Mouse (Mus musculus) olfactory bulb, adult 2 months (tissue): ENCODE results near the gene AI467606. TPM values are rescaled to one million over a fixed set of nuclear protein-coding genes. Genes with fewer than 3 reads are reported as not detected.
"Not testable (repeated sequence)": the region's sequence is repeated elsewhere in the genome, so short reads cannot be mapped to it uniquely, and the experiment has no call there.

ENCODE experiments used
- H3K27ac ChIP-seq: fragments of 200-500 bp; 2 replicates; pipeline ENCODE4 v1.5.1; 2012; ENCODE audit warnings: low read depth, low read length; ENCODE audit not compliant: insufficient read depth
- H3K4me1 ChIP-seq: fragments of 200-500 bp; 2 replicates; pipeline ENCODE4 v1.6.1; 2012; ENCODE audit warnings: low read length; ENCODE audit not compliant: control insufficient read depth, insufficient read depth
- H3K4me3 ChIP-seq: fragments of 200-500 bp; 2 replicates; pipeline ENCODE4 v1.5.1; 2012; ENCODE audit warnings: mild to moderate bottlenecking, low read depth, low read length, moderate library complexity; ENCODE audit not compliant: insufficient read depth
- CTCF ChIP-seq: fragments of 200-500 bp; IDR thresholded peaks from 2 replicates; pipeline ENCODE4 v1.5.1; 2012; ENCODE audit warnings: low read depth, mild to moderate bottlenecking, low read length, moderate library complexity; ENCODE audit not compliant: insufficient read depth
- POLR2A ChIP-seq: fragments of 200-500 bp; IDR thresholded peaks from 2 replicates; pipeline ENCODE4 v1.6.1; 2012; ENCODE audit warnings: mild to moderate bottlenecking, low read depth, low read length, moderate library complexity; ENCODE audit not compliant: insufficient read depth
- WGBS: fragments of 180-500 bp; shearing (Covaris S2); methylation state at CpG from one replicate; pipeline ENCODE4 v1.1.7; 2018; 5-methylcytosine and 5-hydroxymethylcytosine counted together
- polyA plus RNA-seq: library from polyadenylated mRNA; stranded (reverse); fragments of >200 nt; gene quantifications from 2 replicates; pipeline ENCODE4 v1.2.4, GENCODE M21; 2012; ENCODE audit warnings: low replicate concordance; ENCODE audit not compliant: missing spikeins, insufficient read depth, insufficient read length

Gene AI467606
- polyA plus RNA-seq, 1 experiment: not detected

GRCm38 (mm10) chr7:127080045-127080444 is 11.1 kb upstream of the AI467606 start:
- Histone ChIP-seq H3K4me3 (no peak overlapping the region), H3K4me1 (no peaks in the 10 kb centered on the region), H3K27ac (no peak overlapping the region)
- TF ChIP-seq CTCF (no peak), POLR2A (no peak)
- 81% methylated on average over 3 of the region's 3 CpGs for WGBS

GRCm38 (mm10) chr7:127082271-127082670 is 8.9 kb upstream of the AI467606 start:
- 78% methylated on average over 8 of the region's 8 CpGs for WGBS
- H3K4me3 ChIP-seq: no peak overlapping the region
- TF ChIP-seq POLR2A (no peak), CTCF (no peak)
- H3K27ac ChIP-seq: no peak overlapping the region
- no peaks in the 10 kb centered on the region for H3K4me1 ChIP-seq

DNA sequence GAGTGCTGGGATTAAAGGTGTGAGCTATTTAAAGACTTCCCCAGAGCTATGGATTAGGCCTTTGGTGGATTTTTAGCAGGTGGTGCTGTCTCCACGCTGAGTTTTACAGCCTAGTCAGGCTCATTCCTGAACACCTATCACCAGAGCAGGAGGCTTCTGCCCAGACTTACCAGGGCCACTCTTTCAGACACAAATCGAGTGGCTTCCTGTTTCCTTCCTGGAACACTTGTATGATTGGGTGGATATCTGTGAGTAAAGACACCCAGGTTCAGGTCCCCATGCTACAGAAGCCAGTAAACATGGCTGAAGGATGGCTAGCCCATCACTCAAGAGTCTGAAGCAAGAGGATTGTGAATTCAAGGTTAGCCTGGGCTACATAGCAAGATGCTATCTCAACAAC is 8.2 kb upstream of the AI467606 start:
- WGBS: 69% methylated on average over 2 of the region's 2 CpGs
- H3K4me1 ChIP-seq: no peaks in the 10 kb centered on the region
- TF ChIP-seq POLR2A (no peak), CTCF (no peak)

DNA sequence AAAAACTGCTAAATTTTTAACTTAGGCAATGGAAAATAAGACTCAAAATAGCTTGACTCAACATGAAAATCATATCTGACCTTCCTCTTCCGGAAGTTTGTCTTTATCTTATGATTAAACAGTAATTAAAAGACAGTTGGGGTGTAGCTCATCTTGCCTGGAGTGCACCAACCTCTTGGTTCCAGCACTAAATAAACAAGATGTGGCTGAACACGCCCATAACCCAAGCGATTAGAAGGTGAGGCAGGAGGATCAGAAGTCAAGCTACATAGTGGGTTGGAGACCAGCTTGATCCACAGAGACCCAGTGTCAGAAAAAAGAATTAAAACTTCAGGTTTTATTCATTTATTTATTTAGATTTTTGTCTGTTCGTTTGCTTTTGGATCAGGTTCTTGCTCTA is 7.5 kb upstream of the AI467606 start:
- H3K4me1 ChIP-seq: 0 out of 2 replicates have a peak, but pooled peaks cover under 1% of the 10 kb centered on the region
- 88% methylated on average over 4 of the region's 4 CpGs for WGBS
- no peak for TF ChIP-seq CTCF
- TF ChIP-seq POLR2A: no peak
- no peak overlapping the region for H3K4me3 ChIP-seq
- no peak overlapping the region for H3K27ac ChIP-seq

More for the DNA sequence above, 8.2 kb upstream of the AI467606 start:
- no peak overlapping the region for H3K27ac ChIP-seq
- no peak overlapping the region for H3K4me3 ChIP-seq

- WGBS: 91% methylated on average over 2 of the region's 2 CpGs
- TF ChIP-seq POLR2A (no peak), CTCF (no peak)
- 0 out of 2 replicates have a peak, but pooled peaks cover 5% of the 10 kb centered on the region for H3K4me1 ChIP-seq
Observed at GRCm38 (mm10) chr7:127084794-127085193, 6.4 kb upstream of the AI467606 start.

GRCm38 (mm10) chr7:127085751-127086150 is 5.4 kb upstream of the AI467606 start:
- not testable (repeated sequence) for H3K27ac ChIP-seq, H3K4me1 ChIP-seq, H3K4me3 ChIP-seq
- WGBS: 85% methylated on average over 6 of the region's 6 CpGs

More at GRCm38 (mm10) chr7:127084794-127085193, 6.4 kb upstream of the AI467606 start:
- Histone ChIP-seq H3K4me3 (no peak overlapping the region), H3K27ac (no peak overlapping the region)

GRCm38 (mm10) chr7:127087278-127088010 is 3.7 kb upstream of the AI467606 start, which contains the start of gene Zg16:
Zg16 (minus strand) TSS chr7:127087328.
- H3K27ac ChIP-seq, H3K4me1 ChIP-seq, H3K4me3 ChIP-seq: not testable (repeated sequence)
- WGBS: 83% methylated on average over 6 of the region's 6 CpGs

- 87% methylated on average over 3 of the region's 3 CpGs for WGBS
Observed at GRCm38 (mm10) chr7:127088083-127088482, 3.1 kb upstream of the AI467606 start.

DNA sequence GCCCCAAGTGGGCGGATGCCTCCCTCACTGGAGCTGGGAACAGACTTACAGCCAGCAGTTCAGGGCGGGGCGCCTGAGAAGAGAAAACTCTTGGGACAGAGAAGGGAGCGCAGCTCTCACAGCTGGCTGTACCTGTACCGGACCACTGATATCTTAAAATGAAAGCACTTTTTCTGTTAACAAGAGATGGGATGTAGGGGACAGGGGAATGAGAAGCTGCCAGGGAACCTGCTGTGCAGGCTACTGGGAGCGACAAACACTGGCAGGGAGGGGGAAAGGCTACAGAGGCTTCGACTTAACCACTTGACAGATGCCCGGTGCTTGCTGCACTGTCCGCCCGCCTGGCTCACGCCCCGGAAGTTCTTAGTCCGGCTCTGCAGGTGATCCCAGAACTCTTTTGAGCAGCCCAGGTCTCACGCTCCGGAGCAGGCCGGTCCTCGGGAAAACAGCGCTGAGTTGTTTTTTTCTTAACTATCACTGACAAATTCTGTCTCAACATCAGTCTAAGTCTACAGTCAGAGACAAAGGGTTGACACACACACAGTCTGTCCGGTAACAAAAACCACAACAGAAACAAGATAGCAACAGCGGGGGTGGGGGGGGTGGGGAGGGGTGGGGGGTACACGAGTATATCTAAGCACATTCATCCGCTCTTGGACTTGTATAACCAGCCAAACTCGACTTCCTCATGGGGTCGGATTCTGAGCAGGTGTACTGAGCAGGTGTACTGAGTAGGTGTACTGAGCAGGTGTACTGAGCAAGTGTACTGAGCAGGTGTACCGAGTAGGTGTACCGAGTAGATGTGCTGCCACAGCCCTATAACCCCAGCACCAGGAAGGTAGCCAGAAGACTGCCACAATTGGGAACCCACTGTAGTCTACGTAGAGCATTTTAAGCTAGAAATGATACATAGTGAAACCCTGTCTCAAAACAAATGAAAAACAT is 2.0 kb upstream of the AI467606 start:
- no peak overlapping the region for H3K4me3 ChIP-seq

More at GRCm38 (mm10) chr7:127088083-127088482, 3.1 kb upstream of the AI467606 start:
- Histone ChIP-seq H3K27ac (no peak overlapping the region), H3K4me3 (no peak overlapping the region), H3K4me1 (0 out of 2 replicates have a peak, but pooled peaks cover 5% of the 10 kb centered on the region)
- TF ChIP-seq POLR2A: no peak
- TF ChIP-seq CTCF: no peak

More for the DNA sequence above, 2.0 kb upstream of the AI467606 start:
- no peak overlapping the region for H3K27ac ChIP-seq
- TF ChIP-seq POLR2A: no peak
- no peak for TF ChIP-seq CTCF
- H3K4me1 ChIP-seq: 0 out of 2 replicates have a peak, but pooled peaks cover 5% of the 10 kb centered on the region
- WGBS: 32% methylated on average over 27 of the region's 27 CpGs
